Mouse (Mus musculus): Measurements from ENCODE around the gene Stk39. TPM values are rescaled to one million over a fixed set of nuclear protein-coding genes. Genes with fewer than 3 reads are reported as not detected.

The Stk39 gene
- polyA plus RNA-seq, 1 experiment, result not detected

DNA sequence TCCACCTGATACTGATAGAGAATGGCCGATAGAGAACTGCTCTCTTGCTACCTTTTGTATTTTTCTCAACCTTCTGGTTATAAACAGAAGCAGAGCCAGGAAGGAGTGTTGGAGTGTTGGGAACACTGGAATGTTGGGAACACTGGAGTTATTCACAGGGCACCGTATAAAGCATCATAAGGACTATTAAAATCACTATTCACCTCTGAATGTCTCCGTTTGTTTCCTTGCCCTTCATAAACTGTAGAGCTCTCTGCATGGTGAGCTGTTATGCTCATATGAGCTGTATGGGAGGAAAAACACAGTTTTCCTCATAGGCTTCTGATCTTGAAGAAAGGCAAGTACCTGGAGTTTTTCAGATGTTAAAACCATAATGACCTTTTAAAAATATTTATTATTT lies 295.6 kb downstream of the Stk39 start:
- Histone ChIP-seq H3K27ac (ENCODE audit: insufficient read depth, low read depth, low read length) (no peak overlapping the region), H3K4me1 (ENCODE audit: control insufficient read depth, insufficient read depth, low read length) (no peaks in the 10 kb centered on the region), H3K4me3 (ENCODE audit: insufficient read depth, low read depth, low read length) (no peak overlapping the region)
- WGBS, result 94% methylated on average over 3 of the region's 3 CpGs
- TF ChIP-seq POLR2A (IDR thresholded peaks at IDR 0.05; ENCODE audit: insufficient read depth, low read depth, low read length) (no peak), CTCF (IDR thresholded peaks at IDR 0.05; ENCODE audit: insufficient read depth, low read depth, low read length) (no peak)

GRCm38 (mm10) chr2:68171306-68171705 lies 300.8 kb downstream of the Stk39 start:
- WGBS, result 72% methylated on average over 10 of the region's 10 CpGs
- no peak overlapping the region for H3K4me3 ChIP-seq (ENCODE audit: insufficient read depth, low read depth, low read length)

GRCm38 (mm10) chr2:68162012-68162411 lies 310.1 kb downstream of the Stk39 start:
- H3K4me3 ChIP-seq (ENCODE audit: insufficient read depth, low read depth, low read length), result no peak overlapping the region
- H3K4me1 ChIP-seq (ENCODE audit: control insufficient read depth, insufficient read depth, low read length), result no peaks in the 10 kb centered on the region
- no peak overlapping the region for H3K27ac ChIP-seq (ENCODE audit: insufficient read depth, low read depth, low read length)
- 84% methylated on average over 4 of the region's 4 CpGs for WGBS
- no peak for TF ChIP-seq CTCF (IDR thresholded peaks at IDR 0.05; ENCODE audit: insufficient read depth, low read depth, low read length)
- TF ChIP-seq POLR2A (IDR thresholded peaks at IDR 0.05; ENCODE audit: insufficient read depth, low read depth, low read length), result no peak

More at GRCm38 (mm10) chr2:68171306-68171705, 300.8 kb downstream of the Stk39 start:
- Histone ChIP-seq H3K4me1 (ENCODE audit: control insufficient read depth, insufficient read depth, low read length) (no peaks in the 10 kb centered on the region), H3K27ac (ENCODE audit: insufficient read depth, low read depth, low read length) (no peak overlapping the region)
- no peak for TF ChIP-seq POLR2A (IDR thresholded peaks at IDR 0.05; ENCODE audit: insufficient read depth, low read depth, low read length)
- no peak for TF ChIP-seq CTCF (IDR thresholded peaks at IDR 0.05; ENCODE audit: insufficient read depth, low read depth, low read length)

GRCm38 (mm10) chr2:68160566-68160965 lies 311.5 kb downstream of the Stk39 start:
- no peak for TF ChIP-seq CTCF (IDR thresholded peaks at IDR 0.05; ENCODE audit: insufficient read depth, low read depth, low read length)
- TF ChIP-seq POLR2A (IDR thresholded peaks at IDR 0.05; ENCODE audit: insufficient read depth, low read depth, low read length), result no peak
- H3K4me1 ChIP-seq (ENCODE audit: control insufficient read depth, insufficient read depth, low read length), result no peaks in the 10 kb centered on the region
- H3K4me3 ChIP-seq (ENCODE audit: insufficient read depth, low read depth, low read length), result no peak overlapping the region
- no peak overlapping the region for H3K27ac ChIP-seq (ENCODE audit: insufficient read depth, low read depth, low read length)
- WGBS, result 96% methylated on average over 2 of the region's 2 CpGs

Other genes with a start within 250 kb of the Stk39 start
- gene 4933409G03Rik, start 110.1 kb upstream of the Stk39 start, polyA plus RNA-seq (2012; ENCODE audit: insufficient read depth, insufficient read length, low replicate concordance, missing spikeins), result not detected in 2 replicates
- not detected in 2 replicates for gene 4932414N04Rik, start 184.2 kb upstream of the Stk39 start, polyA plus RNA-seq (2012; ENCODE audit: insufficient read depth, insufficient read length, low replicate concordance, missing spikeins)

Data from olfactory bulb, adult 2 months (tissue).